Mouse (Mus musculus) T-helper 2 cell (primary cell): ENCODE measurements around the gene Scn2b.

Experiments used
- in situ Hi-C: fragments of 300-600 bp; cut with MboI, MseI; formaldehyde crosslinking; loops from one replicate; pipeline ENCODE4 v1.15.1; 2025; ENCODE audit warnings: high pct_unique_total_duplicates

Gene Scn2b

DNA sequence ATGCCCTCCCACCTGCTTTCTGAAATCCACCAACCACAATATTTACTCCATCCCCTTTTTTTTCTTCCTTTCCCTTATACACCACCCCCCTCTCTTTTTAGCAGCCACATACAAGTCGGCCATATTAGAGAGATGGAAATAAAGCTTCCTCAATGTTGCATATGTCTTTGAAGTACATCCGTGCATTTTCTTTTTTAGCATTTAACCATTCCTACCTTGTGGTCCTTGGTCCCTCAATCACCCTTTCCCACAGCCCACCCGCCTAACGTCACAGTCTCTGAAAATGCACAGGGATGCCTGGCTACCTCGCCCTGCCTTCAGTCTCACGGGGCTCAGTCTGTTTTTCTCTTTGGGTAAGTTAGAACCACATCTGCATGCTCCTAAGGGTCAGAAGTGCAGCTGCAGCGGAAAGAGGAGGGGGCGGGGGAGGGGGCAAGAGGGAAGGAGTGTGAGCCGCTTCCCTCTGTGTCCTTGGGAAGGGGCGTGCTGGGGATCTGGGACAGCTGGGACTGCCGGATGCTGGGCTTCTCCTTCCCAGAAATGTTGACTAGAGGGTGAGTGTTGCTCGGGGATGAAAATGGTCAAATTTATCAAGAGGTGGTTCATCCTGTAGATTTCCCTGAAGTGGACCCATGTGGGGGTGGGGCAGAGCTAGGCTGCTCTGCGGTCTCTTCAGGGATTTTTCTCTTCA is at the start of gene Scn2b:
TSS of gene Scn2b (plus strand) at position 42 of the 691 bp plus-strand sequence.
- in situ Hi-C loops: no loop called here

DNA sequence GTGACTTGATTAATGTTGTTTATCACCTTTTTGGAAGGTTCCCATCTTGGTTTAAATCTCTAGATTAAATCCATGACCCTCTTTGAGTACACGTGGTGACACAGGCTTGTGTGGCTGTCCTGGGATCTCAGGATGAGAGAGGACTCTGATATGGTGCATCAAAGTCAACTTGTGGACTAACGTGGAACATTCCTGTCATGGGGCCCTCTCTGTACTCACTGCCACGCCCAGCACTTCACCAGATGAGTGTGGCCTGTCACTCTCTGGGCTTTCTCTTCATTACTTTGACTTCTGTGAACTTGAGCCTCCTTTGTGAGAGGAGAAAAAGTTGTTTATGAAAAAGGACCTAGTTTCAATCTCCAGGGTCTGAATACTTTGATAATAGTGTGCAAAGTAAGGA is 45.8 kb upstream of the Scn2b start:
- in situ Hi-C loops: no loop called here

GRCm38 (mm10) chr9:45077859-45078258 is 39.7 kb upstream of the Scn2b start:
- in situ Hi-C loops: no loop called here

GRCm38 (mm10) chr9:45079011-45079410 is 38.6 kb upstream of the Scn2b start, which contains the start of gene Jaml:
Gene Jaml (plus strand): TSS chr9:45079183.
- in situ Hi-C loops: no loop called here

DNA sequence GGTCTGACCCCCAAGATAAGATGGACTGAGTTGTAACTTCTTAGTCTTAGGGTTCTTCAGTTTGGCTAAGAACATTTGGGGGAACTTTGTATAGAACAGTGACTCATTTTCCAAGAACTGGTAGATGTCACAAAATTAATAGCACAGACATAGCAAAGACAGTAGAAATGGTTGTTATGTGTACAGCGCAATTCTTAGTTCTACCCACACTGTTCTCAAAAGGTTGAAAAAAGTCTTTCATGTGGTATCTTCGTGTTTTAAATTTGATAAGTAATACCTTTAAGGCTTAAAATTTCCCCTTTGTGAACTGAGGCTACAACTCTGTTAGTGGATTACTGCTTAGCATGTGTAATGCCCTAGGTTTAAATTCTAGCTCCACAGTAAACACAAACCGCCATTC is 34.5 kb upstream of the Scn2b start:
- in situ Hi-C loops: no loop called here

GRCm38 (mm10) chr9:45084556-45084955 is 33.0 kb upstream of the Scn2b start:
- in situ Hi-C loops: no loop called here

DNA sequence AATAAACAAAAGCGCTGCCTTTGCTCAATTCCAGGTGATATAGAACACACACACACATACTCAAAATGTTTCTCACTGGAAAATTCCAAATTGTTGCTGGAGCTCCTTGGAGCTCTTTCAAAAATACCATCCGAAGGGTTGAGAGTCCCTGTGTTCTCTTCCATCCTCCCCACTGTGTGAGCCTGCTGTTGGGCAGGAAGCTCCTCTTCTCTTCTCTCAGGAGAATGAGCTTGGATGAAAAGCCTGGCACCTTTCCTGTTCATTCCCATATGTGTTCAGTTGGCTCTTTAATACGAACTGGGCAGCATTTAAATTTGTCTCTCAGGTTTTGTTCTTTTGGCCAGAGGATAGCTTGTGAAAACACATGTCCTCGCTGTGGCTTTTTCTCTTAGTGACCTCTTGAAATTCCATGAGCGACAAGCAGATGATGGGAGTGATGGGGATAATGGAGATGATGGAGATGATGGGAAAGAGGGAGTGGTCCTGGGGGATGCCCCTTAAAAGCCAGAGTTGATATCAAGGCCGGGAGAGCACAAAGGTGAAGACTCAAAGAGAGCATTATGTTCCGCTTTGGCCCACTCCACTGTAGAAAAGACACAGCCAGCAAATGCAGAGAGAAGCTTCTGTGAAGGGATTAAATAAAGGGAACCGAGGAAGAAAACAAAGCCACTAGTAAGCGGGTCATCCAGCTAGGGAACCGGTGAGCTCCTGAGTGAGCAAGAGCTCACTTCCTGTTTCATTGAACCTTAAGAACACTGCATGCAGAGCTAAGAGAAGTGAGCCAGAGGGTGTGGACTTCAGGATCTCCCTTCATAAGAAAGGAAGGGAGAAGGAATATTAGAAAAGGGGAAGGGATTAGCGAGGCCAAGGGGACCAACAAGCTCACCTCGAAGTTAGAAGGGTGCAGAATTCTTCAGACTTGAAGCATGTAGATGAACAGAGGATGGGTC is 31.6 kb upstream of the Scn2b start:
- in situ Hi-C loops: no loop called here

GRCm38 (mm10) chr9:45088040-45088439 is 29.5 kb upstream of the Scn2b start:
- in situ Hi-C loops: no loop called here

GRCm38 (mm10) chr9:45090811-45091210 is 26.8 kb upstream of the Scn2b start:
- in situ Hi-C loops: no loop called here

GRCm38 (mm10) chr9:45092641-45093040 is 24.9 kb upstream of the Scn2b start:
- in situ Hi-C loops: no loop called here

DNA sequence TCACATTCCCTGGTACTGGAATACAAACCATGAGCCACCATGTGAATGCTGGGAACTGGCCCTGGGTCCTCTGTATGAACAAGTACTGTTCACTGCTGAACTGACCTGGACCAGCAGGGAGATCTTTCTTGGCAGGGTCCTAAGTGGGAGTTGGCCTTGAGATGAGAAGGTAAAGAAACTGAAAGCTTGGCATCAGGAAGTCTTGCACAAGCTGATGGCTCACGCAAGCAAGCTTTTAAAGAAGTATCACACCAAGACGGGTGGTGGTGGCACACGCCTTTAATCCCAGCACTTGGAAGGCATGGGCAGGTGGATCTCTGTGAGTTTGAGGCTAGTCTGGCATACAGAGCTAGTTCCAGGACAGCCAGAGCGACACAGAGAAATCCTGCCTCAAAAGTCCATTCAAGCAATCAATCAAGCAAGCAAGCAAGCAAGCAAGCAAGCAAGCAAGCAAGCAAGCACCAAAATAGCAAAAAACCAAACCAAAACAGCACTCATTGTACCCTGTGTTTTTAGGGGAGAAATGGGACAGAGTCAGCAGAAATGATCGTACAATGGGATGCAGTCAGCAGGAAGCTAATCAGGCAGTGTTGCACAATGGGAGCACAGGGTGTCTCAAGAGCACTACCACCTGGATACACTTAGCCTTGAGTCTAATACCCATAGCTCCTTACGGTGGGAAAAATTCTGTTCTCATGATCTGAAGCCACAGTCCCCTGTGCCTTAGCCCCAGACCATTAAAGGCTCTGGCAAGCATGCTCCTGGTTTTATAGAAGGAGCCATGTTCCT is 22.2 kb upstream of the Scn2b start:
- in situ Hi-C loops: no loop called here

GRCm38 (mm10) chr9:45097877-45098276 is 19.7 kb upstream of the Scn2b start:
- in situ Hi-C loops: no loop called here

DNA sequence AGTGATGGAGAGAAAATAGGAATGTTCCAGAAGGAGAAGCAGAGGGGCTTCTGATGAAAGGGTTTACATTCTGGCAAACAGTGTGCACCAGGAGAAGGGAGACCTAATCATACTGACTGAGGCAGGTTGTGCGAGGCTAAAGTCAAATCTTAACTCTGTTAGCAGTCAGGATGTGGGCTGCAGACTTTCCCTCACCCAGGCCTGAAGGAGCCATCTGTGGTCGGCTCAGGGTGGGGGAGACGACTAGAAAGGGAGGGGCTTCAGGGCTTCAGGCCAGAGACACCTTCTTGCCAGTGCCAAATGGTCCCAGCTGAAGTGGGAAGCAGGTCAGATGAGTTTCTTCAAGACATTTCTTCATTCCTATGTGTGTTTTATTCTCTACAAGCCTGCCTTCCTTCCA is 19.2 kb upstream of the Scn2b start:
- in situ Hi-C loops: no loop called here

DNA sequence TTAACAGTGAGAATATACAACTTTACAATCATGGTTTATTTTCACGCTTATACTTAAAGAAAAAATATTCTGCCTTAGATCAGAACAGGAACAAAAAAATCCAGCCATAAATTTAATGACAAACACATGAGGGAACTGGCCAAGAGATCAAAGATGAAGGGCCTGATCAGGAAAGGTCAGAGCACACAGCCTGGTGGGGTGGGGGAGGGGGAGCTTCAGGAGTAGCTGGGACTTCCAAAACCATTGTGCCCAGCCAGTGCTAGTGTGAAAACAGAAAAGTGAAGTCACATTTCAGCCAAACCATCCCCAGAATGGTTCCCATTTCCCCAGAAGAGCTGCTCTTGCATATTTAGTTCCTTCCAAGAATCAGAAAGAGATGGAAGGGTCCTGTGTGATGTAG is 15.1 kb upstream of the Scn2b start:
- in situ Hi-C loops: loop anchor here (10.0 kb wide), 1 partner anchor 288 kb away; no protein-coding TSS in a partner anchor

DNA sequence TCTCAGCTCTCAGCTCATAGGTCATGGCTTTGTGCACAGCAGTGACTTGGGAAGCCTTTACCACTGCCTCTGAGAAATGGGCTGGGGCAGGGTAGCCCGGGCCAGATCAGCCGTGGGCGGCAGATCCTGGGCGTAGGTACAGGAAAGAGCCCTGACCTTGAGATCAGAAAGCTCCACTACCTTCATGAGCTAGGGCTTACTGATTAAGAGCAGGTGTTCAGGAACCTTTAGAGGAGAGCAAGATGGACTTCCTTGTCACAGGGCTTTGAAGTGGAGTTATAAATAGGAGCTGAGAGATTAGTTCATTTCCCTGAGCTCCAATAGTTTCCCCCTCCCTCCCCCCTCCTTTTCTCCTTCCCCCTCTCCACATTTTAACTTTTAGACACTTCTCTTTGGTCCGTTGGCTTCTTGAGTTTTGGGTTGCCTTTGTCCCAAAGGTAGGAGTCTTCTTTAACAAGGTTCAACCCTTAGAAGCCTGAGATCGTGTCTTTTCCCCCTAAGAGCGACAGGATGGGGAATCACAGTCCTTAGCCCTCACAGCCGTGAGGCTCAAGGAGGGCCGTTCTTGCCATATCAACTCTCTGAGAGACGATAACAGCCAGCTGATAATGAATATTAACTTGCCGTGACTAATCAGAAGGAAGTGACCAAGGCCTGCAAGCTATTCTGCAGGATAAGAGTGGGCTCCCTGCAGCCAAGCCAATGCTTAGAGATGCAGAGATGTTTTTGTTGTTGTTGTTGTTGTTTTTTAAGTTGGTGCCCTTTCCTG is 14.2 kb upstream of the Scn2b start:
- in situ Hi-C loops: loop anchor here (10.0 kb wide), 1 partner anchor 289 kb away; no protein-coding TSS in a partner anchor

DNA sequence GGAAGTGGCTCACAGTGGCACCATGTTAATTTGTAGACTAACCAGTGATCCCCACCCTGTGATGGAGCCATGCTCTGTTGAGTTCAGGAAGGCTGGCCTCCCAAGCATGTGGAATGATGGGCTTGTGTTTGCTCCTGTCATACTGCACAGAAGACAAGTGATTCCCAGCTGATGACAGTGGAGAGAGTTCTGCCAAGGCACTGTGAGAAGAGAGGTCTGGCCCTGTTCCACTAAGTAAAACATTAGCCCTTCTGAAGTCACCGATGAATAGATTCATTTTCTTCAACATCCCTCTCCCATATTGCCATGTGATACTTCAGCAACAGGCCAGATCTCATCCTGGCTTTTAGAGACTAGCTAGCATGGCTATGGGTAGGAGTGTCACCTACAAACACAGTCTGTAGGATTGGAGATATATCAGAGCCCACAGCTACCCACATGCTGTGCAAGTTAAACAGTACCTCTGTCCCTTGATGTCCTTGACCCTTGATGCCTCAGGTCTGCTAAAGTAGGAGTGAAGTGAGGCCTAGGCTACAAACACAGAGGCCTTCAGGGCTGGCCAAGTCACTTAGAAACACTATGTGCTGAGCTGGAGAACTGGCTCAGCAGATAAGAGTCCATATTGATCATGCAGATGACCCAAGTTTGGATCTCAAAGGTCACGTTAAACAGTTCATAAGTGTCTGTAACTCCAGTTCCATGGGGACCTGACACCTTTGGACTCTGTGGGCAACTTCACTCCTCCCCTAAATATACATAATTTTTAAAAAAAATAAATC is 11.8 kb upstream of the Scn2b start:
- in situ Hi-C loops: loop anchor here (10.0 kb wide), 1 partner anchor 291 kb away; no protein-coding TSS in a partner anchor

- in situ Hi-C loops: no loop called here
Measured at GRCm38 (mm10) chr9:45115706-45116105, 1.9 kb upstream of the Scn2b start.

DNA sequence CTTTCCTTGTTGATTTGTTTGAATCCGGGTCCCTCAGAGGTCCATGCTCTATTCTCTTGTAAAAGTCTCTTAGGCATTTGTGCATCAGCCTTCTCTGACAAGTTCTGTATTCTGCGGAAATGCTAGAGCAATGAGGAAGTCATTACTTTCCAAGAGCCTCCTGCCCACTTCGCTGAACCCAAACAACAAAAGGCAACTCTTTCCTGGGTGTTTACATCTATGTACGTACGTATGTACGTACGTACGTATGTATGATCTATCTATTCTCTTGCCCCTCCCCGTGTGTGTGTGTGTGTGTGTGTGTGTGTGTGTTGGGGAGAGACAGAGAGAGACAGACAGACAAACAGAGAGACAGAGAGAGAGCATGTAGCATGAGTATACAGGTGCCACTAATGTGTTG is 763 bp upstream of the Scn2b start:
- in situ Hi-C loops: no loop called here

DNA sequence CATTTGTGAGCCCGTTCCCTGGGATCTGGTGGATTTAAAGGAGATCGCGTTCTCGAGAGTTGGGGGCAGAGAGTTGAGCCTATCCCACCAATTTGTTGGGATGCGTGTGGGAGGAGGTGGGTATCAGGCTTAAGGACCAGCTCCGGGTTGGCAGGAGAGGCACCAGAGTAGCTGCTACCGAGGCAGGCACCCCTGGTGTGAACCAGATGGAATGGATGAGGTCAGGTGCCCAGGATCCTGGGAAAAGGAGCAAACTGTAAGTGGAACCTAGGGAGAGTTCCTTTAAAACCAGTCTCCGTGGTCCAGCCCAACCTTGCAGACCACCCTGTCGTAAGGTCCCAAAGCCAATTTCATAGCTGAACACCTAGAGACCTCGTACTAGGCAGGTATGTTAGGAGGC is 970 bp downstream of the Scn2b start:
- in situ Hi-C loops: no loop called here

DNA sequence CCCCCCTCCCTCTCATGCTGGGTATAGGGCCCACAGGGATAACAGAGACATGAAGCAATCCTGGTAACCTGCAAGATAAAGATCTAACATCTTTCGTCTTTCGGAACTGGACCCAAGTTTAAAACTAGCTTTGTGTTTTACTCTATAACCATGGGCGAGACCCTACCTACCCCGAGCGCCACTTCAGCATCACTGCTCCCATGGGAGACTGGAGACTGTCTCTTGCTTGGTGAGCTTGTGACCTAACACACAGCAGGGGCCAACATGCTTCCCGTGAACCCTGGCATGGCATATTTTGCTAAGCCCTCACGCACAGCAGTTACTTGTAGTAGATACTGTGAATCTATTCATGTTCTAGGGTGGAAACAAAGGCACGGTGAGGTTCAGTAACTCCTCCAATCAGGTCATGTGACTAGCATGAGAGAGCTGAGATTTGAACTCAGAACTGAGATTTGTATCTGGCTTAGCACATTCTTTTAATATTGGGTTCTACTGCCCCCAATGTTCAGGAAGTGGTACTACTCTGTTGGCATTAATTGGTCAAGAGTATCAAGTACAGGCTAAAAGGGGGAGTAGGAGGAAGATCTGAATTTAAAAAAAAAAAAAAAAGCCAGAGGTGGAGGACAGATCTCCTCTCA is 1.9 kb downstream of the Scn2b start:
- in situ Hi-C loops: no loop called here
